Mouse (Mus musculus): Measurements from ENCODE around the gene Gmpr. TPM values are rescaled to one million over a fixed set of nuclear protein-coding genes. Genes with fewer than 3 reads are reported as not detected.

The Gmpr gene
- polyA plus RNA-seq, 1 experiment from 2014 or later: 22.9 TPM

DNA sequence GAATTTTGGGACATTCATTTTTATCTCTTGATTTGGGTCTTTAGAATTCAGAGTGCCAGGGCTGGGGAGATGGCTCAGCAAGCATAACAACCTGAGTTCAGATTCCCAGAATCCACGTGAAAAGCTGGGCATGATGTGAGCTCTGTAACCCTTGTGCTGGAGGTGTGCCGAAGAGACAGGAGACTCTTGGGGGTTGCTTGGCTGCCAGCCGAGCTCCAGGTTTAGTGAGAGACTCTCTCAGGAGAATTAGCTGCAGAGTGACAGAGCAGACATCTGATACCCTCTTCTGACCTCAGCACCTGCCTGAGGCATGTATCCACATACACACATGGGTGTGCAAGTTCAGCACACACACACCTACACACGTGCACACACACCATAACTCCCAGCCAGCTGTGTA is 21.6 kb upstream of the Gmpr start:
- WGBS: 76% methylated on average over 4 of the region's 4 CpGs
- no peak for TF ChIP-seq CTCF (IDR thresholded peaks at IDR 0.05; ENCODE audit: low read depth)
- no peak overlapping the region for H3K4me2 ChIP-seq
- DNase-seq: no peak
- no peak for ATAC-seq (ENCODE audit: insufficient read depth)
- no peaks in the 10 kb centered on the region for H3K4me1 ChIP-seq (ENCODE audit: insufficient read depth)
- H3K9me3 ChIP-seq (ENCODE audit: low read depth, low read length): no peaks in the 10 kb centered on the region; the same call in 1 of the 2 replicates
- no peaks in the 10 kb centered on the region for H3K36me3 ChIP-seq (ENCODE audit: insufficient read depth)
- no peak overlapping the region for H3K4me3 ChIP-seq (ENCODE audit: low read depth, low read length)
- no peak overlapping the region for H3K27ac ChIP-seq (ENCODE audit: low read depth)
- H3K9ac ChIP-seq: no peak overlapping the region
- no peaks in the 10 kb centered on the region for H3K27me3 ChIP-seq (ENCODE audit: insufficient read depth, low read length)

DNA sequence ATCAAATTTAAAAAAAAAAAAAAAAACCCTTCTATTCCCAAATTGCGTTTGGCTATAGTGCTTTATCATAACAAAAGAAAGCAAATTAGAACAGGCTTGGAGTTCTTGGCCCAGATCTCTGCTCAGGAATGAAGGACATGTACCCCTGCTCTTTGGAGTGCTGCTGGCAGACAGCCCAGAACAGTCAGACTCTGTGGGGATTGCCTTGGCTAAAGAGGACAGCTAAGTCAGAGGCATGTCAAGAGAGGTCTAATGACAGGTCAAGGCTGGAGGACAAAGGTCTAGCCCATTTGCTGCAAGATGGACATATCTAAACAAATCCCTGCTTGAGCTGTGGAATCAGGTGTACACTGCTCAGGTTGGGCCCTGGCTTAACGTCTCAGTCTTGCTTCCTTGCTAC is 20.6 kb upstream of the Gmpr start:
- DNase-seq (peak; percentile 87), ATAC-seq (ENCODE audit: insufficient read depth) (peak; percentile 70; the same call in 1 of the 2 replicates)
- TF ChIP-seq CTCF (IDR thresholded peaks at IDR 0.05; ENCODE audit: low read depth): no peak

DNA sequence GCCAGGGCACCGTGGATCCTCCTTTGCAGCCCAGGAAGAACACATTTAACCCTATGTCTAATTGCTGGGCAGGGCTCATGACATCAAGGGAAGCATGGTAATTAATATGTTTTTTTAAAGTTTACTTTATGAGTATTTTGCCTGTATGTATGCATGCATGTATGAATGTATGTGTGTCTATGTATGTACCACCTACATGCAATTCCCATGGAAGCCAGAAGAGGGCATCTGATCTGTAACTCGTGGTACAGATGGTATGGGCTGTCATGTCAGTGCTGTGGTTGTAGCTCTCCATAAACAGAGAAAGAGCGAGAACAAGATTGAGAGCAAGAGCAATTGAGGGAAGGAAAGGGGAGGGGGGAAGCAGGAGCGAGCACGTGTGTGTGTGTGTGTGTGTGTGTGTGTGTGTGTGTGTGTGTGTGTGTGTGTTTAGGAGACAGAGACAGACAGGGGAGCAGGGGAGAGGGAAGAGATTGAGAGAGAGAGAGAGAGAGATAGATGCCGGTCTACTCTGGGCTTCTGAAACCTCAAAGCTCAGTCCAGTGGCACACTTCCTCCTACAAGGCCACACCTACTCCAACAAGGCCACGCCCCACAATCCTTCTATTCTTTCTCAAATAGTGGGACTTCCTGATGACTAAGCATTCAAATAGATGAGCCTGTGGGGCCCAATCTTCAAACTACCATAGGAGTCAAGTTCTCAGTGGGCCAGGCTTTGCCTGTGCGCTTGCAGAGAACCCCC is 15.1 kb upstream of the Gmpr start:
- peak; percentile 30; the same call in 1 of the 2 replicates for TF ChIP-seq CTCF (IDR thresholded peaks at IDR 0.05; ENCODE audit: low read depth)
- H3K36me3 ChIP-seq (ENCODE audit: insufficient read depth): no peaks in the 10 kb centered on the region
- no peaks in the 10 kb centered on the region for H3K9me3 ChIP-seq (ENCODE audit: low read depth, low read length)
- DNase-seq (peak; percentile 20), ATAC-seq (ENCODE audit: insufficient read depth) (no peak)
- H3K4me2 ChIP-seq: no peak overlapping the region
- no peaks in the 10 kb centered on the region for H3K27me3 ChIP-seq (ENCODE audit: insufficient read depth, low read length)
- H3K4me1 ChIP-seq (ENCODE audit: insufficient read depth): no peaks in the 10 kb centered on the region
- no peak overlapping the region for H3K27ac ChIP-seq (ENCODE audit: low read depth)
- H3K4me3 ChIP-seq (ENCODE audit: low read depth, low read length): no peak overlapping the region
- 75% methylated on average over 8 of the region's 8 CpGs for WGBS
- no peak overlapping the region for H3K9ac ChIP-seq

More for the DNA sequence above, 20.6 kb upstream of the Gmpr start:
- no peak overlapping the region for H3K4me3 ChIP-seq (ENCODE audit: low read depth, low read length)
- no peaks in the 10 kb centered on the region for H3K4me1 ChIP-seq (ENCODE audit: insufficient read depth)
- 21% methylated on average over 2 of the region's 2 CpGs for WGBS
- H3K4me2 ChIP-seq: no peak overlapping the region
- no peaks in the 10 kb centered on the region; the same call in 1 of the 2 replicates for H3K9me3 ChIP-seq (ENCODE audit: low read depth, low read length)
- H3K36me3 ChIP-seq (ENCODE audit: insufficient read depth): no peaks in the 10 kb centered on the region
- peak overlapping the region; percentile 38; the same call in 1 of the 2 replicates for H3K27ac ChIP-seq (ENCODE audit: low read depth)
- H3K9ac ChIP-seq: no peak overlapping the region
- H3K27me3 ChIP-seq (ENCODE audit: insufficient read depth, low read length): no peaks in the 10 kb centered on the region

DNA sequence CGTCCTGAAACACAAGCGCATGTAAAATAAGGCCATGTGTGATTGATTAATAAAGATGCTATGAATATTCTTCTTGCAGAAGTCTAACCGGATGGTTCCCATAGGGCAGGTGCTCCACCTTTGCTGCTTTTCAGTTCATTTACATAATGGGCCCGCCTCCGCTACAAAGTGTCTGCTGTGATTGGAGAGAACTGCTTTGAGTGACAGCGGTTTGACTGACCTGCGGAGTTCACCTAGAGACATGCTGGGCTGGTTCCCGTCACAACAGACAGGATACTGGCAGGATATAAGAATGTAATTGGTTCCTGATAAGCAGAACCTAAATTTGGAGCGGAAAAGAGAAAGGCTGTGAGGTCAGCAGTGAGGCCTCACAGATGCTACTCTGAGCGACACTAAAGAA is 13.4 kb upstream of the Gmpr start:
- DNase-seq (peak; percentile 39), ATAC-seq (ENCODE audit: insufficient read depth) (no peak)
- Histone ChIP-seq H3K4me2 (peak overlapping the region; percentile 26), H3K4me1 (ENCODE audit: insufficient read depth) (no peaks in the 10 kb centered on the region), H3K36me3 (ENCODE audit: insufficient read depth) (no peaks in the 10 kb centered on the region), H3K9ac (no peak overlapping the region), H3K9me3 (ENCODE audit: low read depth, low read length) (no peaks in the 10 kb centered on the region), H3K27me3 (ENCODE audit: insufficient read depth, low read length) (no peaks in the 10 kb centered on the region), H3K27ac (ENCODE audit: low read depth) (no peak overlapping the region), H3K4me3 (ENCODE audit: low read depth, low read length) (no peak overlapping the region)
- TF ChIP-seq CTCF (IDR thresholded peaks at IDR 0.05; ENCODE audit: low read depth): no peak
- 37% methylated on average over 10 of the region's 10 CpGs for WGBS

DNA sequence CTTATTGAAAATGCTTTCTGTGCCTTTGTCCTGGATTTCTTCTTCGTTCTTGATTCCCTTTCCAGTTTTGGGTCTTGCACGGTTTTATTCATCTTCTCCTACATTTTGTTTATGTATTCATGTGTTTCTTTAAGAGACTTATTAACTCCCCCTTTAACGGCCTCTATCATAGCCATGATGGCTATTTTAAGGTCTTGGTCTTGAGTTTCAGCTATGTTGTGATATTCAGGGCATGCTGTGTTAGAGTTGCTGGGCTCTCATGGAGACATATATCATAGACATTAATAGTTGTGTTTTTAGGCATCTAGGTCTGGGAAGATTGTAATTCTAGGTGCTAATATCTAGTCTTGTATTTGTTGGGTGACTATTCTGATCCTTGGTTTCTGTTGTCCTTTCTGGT is 8.6 kb upstream of the Gmpr start:
- H3K36me3 ChIP-seq (ENCODE audit: insufficient read depth): no peaks in the 10 kb centered on the region
- no peak overlapping the region for H3K4me3 ChIP-seq (ENCODE audit: low read depth, low read length)
- H3K27me3 ChIP-seq (ENCODE audit: insufficient read depth, low read length): no peaks in the 10 kb centered on the region
- H3K4me2 ChIP-seq: no peak overlapping the region
- no peak for ATAC-seq (ENCODE audit: insufficient read depth)
- TF ChIP-seq CTCF (IDR thresholded peaks at IDR 0.05; ENCODE audit: low read depth): no peak
- no peak overlapping the region for H3K27ac ChIP-seq (ENCODE audit: low read depth)
- H3K9ac ChIP-seq: no peak overlapping the region
- no peak for DNase-seq
- H3K9me3 ChIP-seq (ENCODE audit: low read depth, low read length): no peaks in the 10 kb centered on the region
- whole genome bisulfite sequencing: 67% methylated on average over 3 of the region's 3 CpGs
- no peaks in the 10 kb centered on the region for H3K4me1 ChIP-seq (ENCODE audit: insufficient read depth)

DNA sequence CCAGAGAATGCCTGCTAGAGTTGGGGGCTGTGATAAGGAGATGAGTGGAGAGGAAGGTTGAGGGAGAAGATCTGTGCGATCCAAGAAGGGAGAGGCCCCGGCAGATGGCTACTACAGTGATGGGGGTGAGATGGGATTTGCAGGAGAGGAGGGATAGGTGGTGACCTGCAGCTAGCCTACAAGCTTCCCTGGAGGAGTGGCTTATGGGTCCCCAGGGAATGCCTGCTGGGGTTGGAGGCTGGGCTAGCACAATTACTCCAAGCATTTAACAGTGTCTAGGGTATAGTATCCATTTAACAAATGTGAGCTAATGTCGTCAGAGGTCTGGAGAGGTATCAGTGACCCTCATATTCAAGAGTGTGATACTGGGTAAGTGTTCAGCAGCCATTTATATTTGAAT is 7.9 kb upstream of the Gmpr start:
- WGBS: 86% methylated on average over 3 of the region's 3 CpGs
- DNase-seq (no peak), ATAC-seq (ENCODE audit: insufficient read depth) (no peak)
- Histone ChIP-seq H3K9ac (no peak overlapping the region), H3K4me1 (ENCODE audit: insufficient read depth) (no peaks in the 10 kb centered on the region), H3K27ac (ENCODE audit: low read depth) (no peak overlapping the region), H3K36me3 (ENCODE audit: insufficient read depth) (no peaks in the 10 kb centered on the region), H3K4me2 (no peak overlapping the region), H3K9me3 (ENCODE audit: low read depth, low read length) (no peaks in the 10 kb centered on the region), H3K27me3 (ENCODE audit: insufficient read depth, low read length) (no peaks in the 10 kb centered on the region), H3K4me3 (ENCODE audit: low read depth, low read length) (no peak overlapping the region)
- TF ChIP-seq CTCF (IDR thresholded peaks at IDR 0.05; ENCODE audit: low read depth): no peak

DNA sequence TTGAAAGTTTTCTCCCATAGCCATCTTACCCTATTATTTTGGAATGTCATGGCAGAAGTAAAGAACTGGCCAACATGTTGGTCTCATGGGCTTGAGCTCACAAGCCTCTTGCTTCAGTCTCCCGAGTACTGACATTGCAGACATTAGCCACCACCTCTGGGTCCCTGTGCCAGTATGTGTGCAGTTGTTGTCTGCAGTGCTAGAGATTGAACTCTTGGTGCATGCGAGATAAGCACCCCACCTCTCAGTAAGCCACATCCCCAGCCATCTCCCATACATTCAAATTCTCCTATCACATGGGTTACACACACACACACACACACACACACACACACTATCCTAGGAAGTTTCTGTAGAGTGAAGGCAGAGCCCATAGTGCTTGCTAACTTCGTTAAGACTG is 7.3 kb upstream of the Gmpr start:
- Histone ChIP-seq H3K9ac (no peak overlapping the region), H3K27ac (ENCODE audit: low read depth) (no peak overlapping the region), H3K4me1 (ENCODE audit: insufficient read depth) (no peaks in the 10 kb centered on the region), H3K9me3 (ENCODE audit: low read depth, low read length) (no peaks in the 10 kb centered on the region), H3K36me3 (ENCODE audit: insufficient read depth) (no peaks in the 10 kb centered on the region), H3K4me2 (no peak overlapping the region), H3K4me3 (ENCODE audit: low read depth, low read length) (no peak overlapping the region), H3K27me3 (ENCODE audit: insufficient read depth, low read length) (no peaks in the 10 kb centered on the region)
- ATAC-seq (ENCODE audit: insufficient read depth): no peak
- DNase-seq: no peak
- TF ChIP-seq CTCF (IDR thresholded peaks at IDR 0.05; ENCODE audit: low read depth): no peak
- 75% methylated on average over 3 of the region's 3 CpGs for WGBS

Measured in lung, embryonic 14.5 days (tissue).